Mouse (Mus musculus) macrophage (primary cell): ENCODE measurements around the gene Ror1. TPM values are rescaled to one million over a fixed set of nuclear protein-coding genes. Genes with fewer than 3 reads are reported as not detected.

ENCODE experiments used
- H3K27ac ChIP-seq: fragments of 350-480 bp; formaldehyde crosslinking; 2 replicates; pipeline ENCODE4 v1.9.0; 2021
- H3K36me3 ChIP-seq: fragments of 350-480 bp; formaldehyde crosslinking; 2 replicates; pipeline ENCODE4 v1.9.0; 2021; ENCODE audit errors: inconsistent target
- H3K4me3 ChIP-seq: fragments of 350-480 bp; formaldehyde crosslinking; 2 replicates; pipeline ENCODE4 v1.9.0; 2021; ENCODE audit errors: inconsistent target
- H3K79me2 ChIP-seq: fragments of 350-480 bp; formaldehyde crosslinking; 2 replicates; pipeline ENCODE4 v1.9.0; 2021; ENCODE audit errors: inconsistent target
- WGBS: methylation state at CpG from one replicate; pipeline ENCODE4 v1.1.7; 2026; ENCODE audit warnings: inconsistent platforms; ENCODE audit not compliant: missing documents; 5-methylcytosine and 5-hydroxymethylcytosine counted together
- polyA plus RNA-seq: library from polyadenylated mRNA; stranded (reverse); fragments of 250-400 nt; gene quantifications from 3 replicates; pipeline ENCODE4 v1.2.4, GENCODE M21; 2018; ENCODE audit warnings: inconsistent platforms

Gene Ror1
- polyA plus RNA-seq, 1 experiment from 2014 or later = not detected

- 88% methylated on average over 8 of the region's 8 CpGs for WGBS
These were observed 339.9 kb downstream of the Ror1 start for GRCm38 (mm10) chr4:100435281-100436168.

GRCm38 (mm10) chr4:100436169-100436547 is 340.6 kb downstream of the Ror1 start:
- Histone ChIP-seq H3K79me2 (no peaks in the 10 kb centered on the region), H3K27ac (no peak overlapping the region), H3K36me3 (no peaks in the 10 kb centered on the region), H3K4me3 (no peak overlapping the region)
- 87% methylated on average over 4 of the region's 4 CpGs for WGBS

More at GRCm38 (mm10) chr4:100435281-100436168, 339.9 kb downstream of the Ror1 start:
- no peak overlapping the region for H3K27ac ChIP-seq
- no peaks in the 10 kb centered on the region for H3K79me2 ChIP-seq
- no peaks in the 10 kb centered on the region for H3K36me3 ChIP-seq
- H3K4me3 ChIP-seq = no peak overlapping the region

- Histone ChIP-seq H3K36me3 (no peaks in the 10 kb centered on the region), H3K79me2 (no peaks in the 10 kb centered on the region), H3K27ac (no peak overlapping the region), H3K4me3 (no peak overlapping the region)
- 38% methylated on average over 3 of the region's 3 CpGs for WGBS
These were observed 351.3 kb downstream of the Ror1 start for GRCm38 (mm10) chr4:100446897-100447296.

GRCm38 (mm10) chr4:100462493-100463120 is 367.0 kb downstream of the Ror1 start:
- Histone ChIP-seq H3K4me3 (no peak overlapping the region), H3K36me3 (no peaks in the 10 kb centered on the region), H3K27ac (no peak overlapping the region), H3K79me2 (no peaks in the 10 kb centered on the region)
- WGBS = 82% methylated on average over 9 of the region's 9 CpGs

GRCm38 (mm10) chr4:100478592-100479321 is 383.2 kb downstream of the Ror1 start, which contains the start of gene Ube2u:
Gene Ube2u (plus strand): TSS chr4:100478849.
- no peaks in the 10 kb centered on the region for H3K36me3 ChIP-seq
- WGBS = 60% methylated on average over 15 of the region's 15 CpGs
- no peak within 1 kb of the TSS for H3K4me3 ChIP-seq

GRCm38 (mm10) chr4:100488447-100488846 is 392.9 kb downstream of the Ror1 start:
- H3K79me2 ChIP-seq = no peaks in the 10 kb centered on the region
- H3K36me3 ChIP-seq = no peaks in the 10 kb centered on the region
- no peak overlapping the region for H3K4me3 ChIP-seq
- no peak overlapping the region for H3K27ac ChIP-seq
- 30% methylated on average over 3 of the region's 3 CpGs for WGBS

More at GRCm38 (mm10) chr4:100478592-100479321, 383.2 kb downstream of the Ror1 start, which contains the start of gene Ube2u:
- Histone ChIP-seq H3K79me2 (no peaks in the 10 kb centered on the region), H3K27ac (no peak within 1 kb of the TSS)

Other genes with a start within 250 kb of the Ror1 start
- 26.6 to 33.6 TPM (median 28.3 TPM) in 3 replicates for gene Pgm1, start 166.4 kb upstream of the Ror1 start, polyA plus RNA-seq
- 4.8 to 9.1 TPM (median 5.9 TPM) in 3 replicates for gene Itgb3bp, start 166.0 kb upstream of the Ror1 start, polyA plus RNA-seq